Comparison of ENCODE assay signal across 11 mouse cellular contexts in genomic region chr14:25611159-25611697, GRCm38 (mm10).
A peak's percentile ranks its signal among the peaks of the same experiment; 100 is the strongest.
DNase-seq lines count a peak whose midpoint lies in the region; ATAC-seq lines count a peak whose summit lies in the region.
"Had no signal": no experiment of that assay in that cellular context is flagged by ENCODE, and none has a peak within 500 bp of the region (broad histone marks: within the 10 kb centered on the region; RNA-seq: fewer than 3 reads in every experiment).

No protein-coding gene starts in this region.

- H3K4me2 ChIP-seq in heart, embryonic 15.5 days = peak overlapping the region; percentile 20
- peak overlapping the region; percentile 37 for H3K4me2 ChIP-seq in embryonic facial prominence, embryonic 13.5 days
- peak overlapping the region; percentile 97 for H3K4me2 ChIP-seq in hindbrain, embryonic 12.5 days (replicated peaks)
- H3K4me2 ChIP-seq in midbrain, embryonic 15.5 days = peak overlapping the region; percentile 83

- H3K4me1 ChIP-seq in heart, embryonic 15.5 days (replicated peaks) = peaks cover 88% of the 10 kb centered on the region
- H3K4me1 ChIP-seq in embryonic facial prominence, embryonic 13.5 days = peaks cover 78% of the 10 kb centered on the region
- peaks cover 91% of the 10 kb centered on the region for H3K4me1 ChIP-seq in hindbrain, embryonic 12.5 days
- peaks cover 83% of the 10 kb centered on the region for H3K4me1 ChIP-seq in midbrain, embryonic 15.5 days

- no peak for ATAC-seq in heart, embryonic 15.5 days (replicated peaks; ENCODE audit: insufficient number of reproducible peaks, insufficient read depth, low FRiP score, low read depth)
- ATAC-seq in embryonic facial prominence, embryonic 13.5 days (ENCODE audit: insufficient number of reproducible peaks, insufficient read depth, low FRiP score, low TSS enrichment, low read depth) = no peak
- no peak for ATAC-seq in hindbrain, embryonic 12.5 days (ENCODE audit: low FRiP score)
- ATAC-seq in midbrain, embryonic 15.5 days (replicated peaks) = no peak

- DNase-seq in heart, postnatal 14 days = no peak
- no peak for DNase-seq in adrenal gland, postnatal 25 days
- DNase-seq in thymus, postnatal 14 days = no peak
- no peak for DNase-seq in left cerebral cortex, postnatal 14 days (ENCODE audit: low spot score in 2 of 2)
- DNase-seq: cerebellum, postnatal 10 days; right cerebral cortex, postnatal 4 days; thymus, postnatal 4 days had no signal

- H3K36me3 ChIP-seq in heart, embryonic 15.5 days = no peaks in the 10 kb centered on the region
- peaks cover 10% of the 10 kb centered on the region; the same call in 1 of the 2 replicates for H3K36me3 ChIP-seq in embryonic facial prominence, embryonic 13.5 days
- H3K36me3 ChIP-seq in hindbrain, embryonic 12.5 days = peaks cover 6% of the 10 kb centered on the region; the same call in 1 of the 2 replicates
- no peaks in the 10 kb centered on the region for H3K36me3 ChIP-seq in midbrain, embryonic 15.5 days (replicated peaks)

- intact Hi-C loops in heart, postnatal 14 days (cut with DNase I) = loop anchor here (2.0 kb wide), 1 partner anchor 16 kb away; no protein-coding TSS in a partner anchor
- intact Hi-C loops in left cerebral cortex, postnatal 14 days (cut with DNase I) = no loop called here

- H3K27me3 ChIP-seq in heart, embryonic 15.5 days = no peaks in the 10 kb centered on the region
- H3K27me3 ChIP-seq in embryonic facial prominence, embryonic 13.5 days = no peaks in the 10 kb centered on the region
- no peaks in the 10 kb centered on the region for H3K27me3 ChIP-seq in hindbrain, embryonic 12.5 days
- no peaks in the 10 kb centered on the region for H3K27me3 ChIP-seq in midbrain, embryonic 15.5 days (replicated peaks)

- peak overlapping the region; percentile 60 for H3K27ac ChIP-seq in heart, embryonic 15.5 days
- peak overlapping the region; percentile 73 for H3K27ac ChIP-seq in embryonic facial prominence, embryonic 13.5 days
- H3K27ac ChIP-seq in hindbrain, embryonic 12.5 days = peak overlapping the region; percentile 25
- H3K27ac ChIP-seq in midbrain, embryonic 15.5 days = peak overlapping the region; percentile 70

- no peaks in the 10 kb centered on the region for H3K9me3 ChIP-seq in heart, embryonic 15.5 days (replicated peaks)
- H3K9me3 ChIP-seq in embryonic facial prominence, embryonic 13.5 days = no peaks in the 10 kb centered on the region
- H3K9me3 ChIP-seq in hindbrain, embryonic 12.5 days (replicated peaks) = no peaks in the 10 kb centered on the region
- H3K9me3 ChIP-seq in midbrain, embryonic 15.5 days = no peaks in the 10 kb centered on the region

- no peak overlapping the region for H3K4me3 ChIP-seq in heart, embryonic 15.5 days
- H3K4me3 ChIP-seq in embryonic facial prominence, embryonic 13.5 days = no peak overlapping the region
- H3K4me3 ChIP-seq in hindbrain, embryonic 12.5 days = peak overlapping the region; percentile 18; the same call in 1 of the 2 replicates
- H3K4me3 ChIP-seq in midbrain, embryonic 15.5 days = peak overlapping the region; percentile 34

- H3K9ac ChIP-seq in heart, embryonic 15.5 days = 0 out of 2 replicates have a peak overlapping the region, but pooled peaks have one; percentile 0
- peak overlapping the region; percentile 51 for H3K9ac ChIP-seq in embryonic facial prominence, embryonic 13.5 days
- H3K9ac ChIP-seq in hindbrain, embryonic 12.5 days = peak overlapping the region; percentile 54
- H3K9ac ChIP-seq in midbrain, embryonic 15.5 days = peak overlapping the region; percentile 45

- WGBS in heart, embryonic 15.5 days = 41% methylated on average over 9 of the region's 9 CpGs
- 39% methylated on average over 9 of the region's 9 CpGs for WGBS in embryonic facial prominence, embryonic 13.5 days
- 50% methylated on average over 9 of the region's 9 CpGs for WGBS in hindbrain, embryonic 12.5 days
- 23% methylated on average over 9 of the region's 9 CpGs for WGBS in midbrain, embryonic 15.5 days

Comparison
In these comparisons a context has a peak if more than half of its experiments do, and no peak if none do; other contexts are left out.
1. H3K4me2 ChIP-seq: peak in every context shown above with its lines; median percentile 97 in hindbrain, embryonic 12.5 days; 83 in midbrain, embryonic 15.5 days; 37 in embryonic facial prominence, embryonic 13.5 days; 20 in heart, embryonic 15.5 days.
2. H3K4me3 ChIP-seq: peak in hindbrain, embryonic 12.5 days (single experiment) and midbrain, embryonic 15.5 days (single experiment); none in heart, embryonic 15.5 days (single experiment) and embryonic facial prominence, embryonic 13.5 days (single experiment).
3. H3K9ac ChIP-seq: peak in every context shown above with its lines; median percentile 54 in hindbrain, embryonic 12.5 days; 51 in embryonic facial prominence, embryonic 13.5 days; 45 in midbrain, embryonic 15.5 days; 0 in heart, embryonic 15.5 days.
4. Peak in every context shown above with its lines, with median percentiles within 50 percentile points of each other: H3K27ac ChIP-seq.